16 mouse cellular contexts compared by ENCODE assay signal in genomic region chr9:110990204-110990603, GRCm38 (mm10). TPM values are rescaled to one million over a fixed set of nuclear protein-coding genes. Genes with fewer than 3 reads are reported as not detected.
DNase-seq lines count a peak whose midpoint lies in the region; ATAC-seq lines count a peak whose summit lies in the region.
"Had no signal": no experiment of that assay in that cellular context is flagged by ENCODE, and none has a peak within 500 bp of the region (broad histone marks: within the 10 kb centered on the region; RNA-seq: fewer than 3 reads in every experiment).

Gene Rtp3 (minus strand): TSS chr9:110990583.

- no peak for ATAC-seq in CD4-positive, CD25-positive, alpha-beta regulatory T cell, adult 4 months
- ATAC-seq in forebrain, embryonic 11.5 days (replicated peaks; ENCODE audit: low FRiP score) = no peak

- H3K9me3 ChIP-seq in forebrain, embryonic 11.5 days (ENCODE audit: control insufficient read depth, low read length) = no peaks in the 10 kb centered on the region
- H3K9me3 ChIP-seq: embryonic facial prominence, embryonic 12.5 days; megakaryocyte, embryonic 14.5 days had no signal

- H3K27me3 ChIP-seq in forebrain, embryonic 11.5 days (ENCODE audit: control insufficient read depth, insufficient read depth, low read length) = no peaks in the 10 kb centered on the region
- H3K27me3 ChIP-seq: embryonic facial prominence, embryonic 12.5 days had no signal

- DNase-seq in gastrocnemius, adult 18-20 months (ENCODE audit: low spot score) = peak; percentile 24
- DNase-seq in gastrocnemius, postnatal 4 days (ENCODE audit: low spot score in 2 of 2) = no peak
- DNase-seq in gastrocnemius, postnatal 25 days = peak; percentile 42
- DNase-seq in kidney, adult 9 months = peak; percentile 68
- peak; percentile 66 to 76 for DNase-seq in lung, adult 18-20 months
- DNase-seq in left cerebral cortex, postnatal 14 days (ENCODE audit: low spot score in 2 of 2) = no peak
- no peak for DNase-seq in forebrain, embryonic 11.5 days (ENCODE audit: low spot score)
- DNase-seq: adrenal gland, adult 8-10 months; cerebellum, adult 8-10 months; thymus, postnatal 36 days had no signal

- H3K9ac ChIP-seq in forebrain, embryonic 11.5 days (ENCODE audit: low read length) = no peak within 1 kb of the TSS
- H3K9ac ChIP-seq: embryonic facial prominence, embryonic 12.5 days had no signal

- intact Hi-C loops in left cerebral cortex, postnatal 14 days (cut with DNase I) = no loop called here

- no peak within 1 kb of the TSS for H3K4me3 ChIP-seq in forebrain, embryonic 11.5 days (ENCODE audit: low read depth, low read length)
- H3K4me3 ChIP-seq: embryonic facial prominence, embryonic 12.5 days; megakaryocyte, embryonic 14.5 days had no signal

- no peaks in the 10 kb centered on the region for H3K36me3 ChIP-seq in forebrain, embryonic 11.5 days (ENCODE audit: control insufficient read depth, insufficient read depth, low read length)
- H3K36me3 ChIP-seq: embryonic facial prominence, embryonic 12.5 days had no signal

- H3K27ac ChIP-seq in forebrain, embryonic 11.5 days (ENCODE audit: low read depth, low read length) = no peak within 1 kb of the TSS
- H3K27ac ChIP-seq: embryonic facial prominence, embryonic 12.5 days; kidney, postnatal 0 days had no signal

- 78% methylated on average over 6 of the region's 6 CpGs for WGBS in forebrain, embryonic 11.5 days

- H3K4me1 ChIP-seq in forebrain, embryonic 11.5 days (replicated peaks; ENCODE audit: control insufficient read depth, insufficient read depth, low read length) = no peaks in the 10 kb centered on the region
- H3K4me1 ChIP-seq: embryonic facial prominence, embryonic 12.5 days had no signal

- H3K4me2 ChIP-seq in forebrain, embryonic 11.5 days (ENCODE audit: low read depth, low read length, severe bottlenecking) = no peak within 1 kb of the TSS
- H3K4me2 ChIP-seq: embryonic facial prominence, embryonic 12.5 days had no signal

RNA-seq across cellular contexts. Expression of gene Rtp3, which starts in this region (rescaled TPM):
- total RNA-seq in gastrocnemius, adult 18-20 months (2021) = 1 to 10 TPM in 1 of 2 experiments, under 1 TPM in 1; 0.94 to 2.4 TPM
- total RNA-seq in gastrocnemius, postnatal 4 days (2021) = 1 to 10 TPM in 1 of 2 experiments, under 1 TPM in 1; 0.93 to 1.1 TPM
- total RNA-seq in gastrocnemius, postnatal 25 days (2021) = 1 to 10 TPM in 1 of 2 experiments, under 1 TPM in 1; 0.70 to 1.3 TPM
- under 1 TPM in 1 of 2 experiments, not detected in 1; 0.44 TPM for total RNA-seq in left cerebral cortex, postnatal 14 days (2021)
- polyA plus RNA-seq in CD4-positive, CD25-positive, alpha-beta regulatory T cell, adult 4 months (2017; shearing (Covaris generic)) = not detected
- not detected in 2 replicates for polyA plus RNA-seq in forebrain, embryonic 11.5 days (2014; fragmentation: Nextera tagmentation; extraction: Ambion mirVana)
- polyA plus RNA-seq: C2C12; embryonic facial prominence, embryonic 12.5 days; hindbrain, embryonic 11.5 days had no signal

Comparison
In these comparisons a context has a peak if more than half of its experiments do, and no peak if none do; other contexts are left out.
1. DNase-seq: peak in gastrocnemius, adult 18-20 months (single experiment), gastrocnemius, postnatal 25 days (single experiment), kidney, adult 9 months (single experiment) and lung, adult 18-20 months (2 of 2); none in gastrocnemius, postnatal 4 days (0 of 2), left cerebral cortex, postnatal 14 days (0 of 2) and forebrain, embryonic 11.5 days (single experiment).